Mouse (Mus musculus) ES-E14 (cell line): ENCODE measurements around the gene Mtif2. TPM values are rescaled to one million over a fixed set of nuclear protein-coding genes. Genes with fewer than 3 reads are reported as not detected.

Source experiments
- DNase-seq: peaks from one replicate; pipeline ENCODE4 v3.0.0-alpha.2; 2013; ENCODE audit warnings: low read depth, low spot score
- H3K27ac ChIP-seq: 2 replicates; pipeline ENCODE4 v1.5.1; 2012; ENCODE audit warnings: low read depth, mild to moderate bottlenecking, low read length, moderate library complexity, mixed read lengths; ENCODE audit not compliant: poor library complexity, insufficient read depth, severe bottlenecking
- H3K36me3 ChIP-seq: 2 replicates; pipeline ENCODE4 v1.6.1; 2012; ENCODE audit warnings: mild to moderate bottlenecking, low read length, moderate library complexity, mixed read lengths; ENCODE audit not compliant: control insufficient read depth, poor library complexity, insufficient read depth, severe bottlenecking
- H3K4me1 ChIP-seq, 2 experiments: fragments of 150-350 bp in 1 of 2; sonication (generic) in 1 of 2; 2 replicates each; pipeline ENCODE4 v1.6.1; 2012; ENCODE audit warnings: low read length in 2 of 2, mild to moderate bottlenecking in 1 of 2, mixed read lengths in 1 of 2; ENCODE audit not compliant: control insufficient read depth in 2 of 2, insufficient read depth in 2 of 2, poor library complexity in 1 of 2
- H3K4me3 ChIP-seq, 2 experiments: fragments of 150-350 bp in 1 of 2; sonication (generic) in 1 of 2; 2 replicates each; pipeline ENCODE4 v1.5.1; 2012; ENCODE audit warnings: low read length in 2 of 2, low read depth in 1 of 2, mild to moderate bottlenecking in 1 of 2, mixed read lengths in 1 of 2; ENCODE audit not compliant: insufficient read depth in 1 of 2, poor library complexity in 1 of 2, severe bottlenecking in 1 of 2
- H3K9ac ChIP-seq: 2 replicates; pipeline ENCODE4 v1.6.1; 2012; ENCODE audit warnings: low read depth, mild to moderate bottlenecking, low read length, mixed read lengths; ENCODE audit not compliant: poor library complexity, insufficient read depth, severe bottlenecking
- H3K9me3 ChIP-seq: fragments of 150-350 bp; sonication (generic); 2 replicates; pipeline ENCODE4 v1.6.1; 2012; ENCODE audit warnings: low read depth, mild to moderate bottlenecking, low read length; ENCODE audit not compliant: control insufficient read depth, insufficient read depth
- CHD2 ChIP-seq: IDR thresholded peaks from 2 replicates; pipeline ENCODE4 v1.6.1; 2014; ENCODE audit warnings: mild to moderate bottlenecking, low read depth, low read length, inconsistent platforms
- HCFC1 ChIP-seq: IDR thresholded peaks from 2 replicates; pipeline ENCODE4 v1.6.1; 2012; ENCODE audit warnings: low read length, inconsistent platforms, borderline replicate concordance; ENCODE audit not compliant: insufficient read depth
- MAFK ChIP-seq: IDR thresholded peaks from 2 replicates; pipeline ENCODE4 v1.6.1; 2014; ENCODE audit warnings: mild to moderate bottlenecking, low read depth, low read length, inconsistent platforms; ENCODE audit not compliant: insufficient read depth
- ZC3H11A ChIP-seq: IDR thresholded peaks from 2 replicates; pipeline ENCODE4 v1.6.1; 2012; ENCODE audit warnings: low read depth, mild to moderate bottlenecking, inconsistent platforms, low read length, borderline replicate concordance
- ZNF384 ChIP-seq: IDR thresholded peaks from 2 replicates; pipeline ENCODE4 v1.6.1; 2012; ENCODE audit warnings: low read depth, low read length, inconsistent platforms
- in situ Hi-C, 2 experiments: fragments of 600-800 bp; cut with MboI; formaldehyde crosslinking; loops; one replicate each; pipeline ENCODE4 v1.15.1; 2025; ENCODE audit warnings: low sequenced_read_pairs in 2 of 2, inconsistent platforms in 1 of 2; ENCODE audit not compliant: unreplicated experiment in 2 of 2
- total RNA-seq: library from RNA; depleted of rRNA; stranded (reverse); fragments of 300-350 nt; gene quantifications from 2 replicates; pipeline ENCODE4 v1.2.3, GENCODE M21; 2012

The Mtif2 gene
- total RNA-seq, 1 experiment, result 30.0 TPM

DNA sequence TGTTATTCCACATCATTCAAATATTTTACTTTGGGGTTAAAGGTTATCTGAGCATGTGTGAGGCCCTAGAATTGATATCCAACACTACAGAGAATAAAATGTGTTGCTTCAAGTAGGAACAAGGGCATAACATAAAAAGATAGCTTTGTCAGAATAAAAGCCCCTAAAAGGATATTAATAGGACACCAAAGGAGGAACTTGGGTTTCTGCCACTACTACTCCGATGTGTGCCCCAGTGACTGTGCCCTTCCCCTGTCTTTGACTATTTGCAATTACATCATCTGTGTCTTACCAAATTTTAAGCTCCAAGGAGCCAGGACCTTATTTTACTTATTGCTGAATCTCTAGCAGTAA is 23.2 kb downstream of the Mtif2 start:
- TF ChIP-seq ZNF384, result no peak
- no peak for TF ChIP-seq ZC3H11A
- TF ChIP-seq CHD2, result no peak
- TF ChIP-seq HCFC1, result no peak
- no peak for TF ChIP-seq MAFK
- H3K27ac ChIP-seq, result no peak overlapping the region
- H3K9me3 ChIP-seq, result no peaks in the 10 kb centered on the region
- no peaks in the 10 kb centered on the region for H3K4me1 ChIP-seq
- no peak overlapping the region for H3K4me3 ChIP-seq
- H3K9ac ChIP-seq, result no peak overlapping the region
- no peak for DNase-seq
- in situ Hi-C loops, result no loop called here
- H3K36me3 ChIP-seq, result peaks cover 11% of the 10 kb centered on the region

DNA sequence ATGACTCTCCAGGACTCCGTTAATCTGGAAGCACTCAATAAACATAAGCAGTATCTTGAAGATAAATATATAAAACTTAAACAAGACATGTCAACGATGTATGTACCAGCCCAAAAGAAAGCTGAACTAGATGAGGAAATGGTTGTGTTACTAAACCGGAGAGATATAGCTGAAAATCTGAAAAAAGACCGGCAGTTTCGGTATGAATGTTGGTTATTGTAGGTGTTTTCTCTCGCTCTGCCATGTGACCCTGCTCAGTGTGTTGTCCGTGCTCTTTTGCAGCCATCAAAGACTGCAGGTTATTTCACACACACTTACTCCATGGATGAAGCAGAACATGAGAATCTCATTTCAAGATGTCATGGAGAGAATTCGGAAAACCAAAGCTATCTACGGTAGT is 34.2 kb downstream of the Mtif2 start:
- Histone ChIP-seq H3K4me3 (no peak overlapping the region), H3K4me1 (no peaks in the 10 kb centered on the region), H3K9me3 (no peaks in the 10 kb centered on the region), H3K27ac (no peak overlapping the region), H3K9ac (no peak overlapping the region), H3K36me3 (no peaks in the 10 kb centered on the region)
- in situ Hi-C loops, result no loop called here
- no peak for DNase-seq
- no peak for TF ChIP-seq MAFK
- TF ChIP-seq ZNF384, result no peak
- TF ChIP-seq ZC3H11A, result no peak
- TF ChIP-seq HCFC1, result no peak
- TF ChIP-seq CHD2, result no peak

DNA sequence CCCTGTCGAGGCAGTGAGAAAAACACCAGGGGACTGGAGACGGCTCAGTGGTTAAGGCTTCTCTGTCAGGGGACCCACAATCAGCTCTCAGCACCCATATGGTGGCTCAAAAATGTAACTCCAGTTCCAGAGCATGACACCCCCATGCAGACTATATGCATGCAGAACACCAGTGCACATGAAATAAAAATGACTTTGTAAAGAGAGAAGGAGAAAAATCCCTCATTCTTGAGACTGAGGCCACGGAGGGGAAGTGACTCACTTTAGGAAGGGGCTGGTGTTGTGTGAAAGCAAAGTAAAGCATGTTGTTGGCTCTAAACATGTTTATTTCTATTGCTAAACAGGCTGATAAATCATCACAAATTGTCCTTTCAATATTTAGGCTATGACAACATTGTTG is 34.8 kb downstream of the Mtif2 start:
- H3K36me3 ChIP-seq, result no peaks in the 10 kb centered on the region
- in situ Hi-C loops, result no loop called here
- DNase-seq, result no peak
- no peak for TF ChIP-seq MAFK
- TF ChIP-seq ZC3H11A, result no peak
- H3K9ac ChIP-seq, result no peak overlapping the region
- no peak overlapping the region for H3K4me3 ChIP-seq
- no peak overlapping the region for H3K27ac ChIP-seq
- H3K9me3 ChIP-seq, result no peaks in the 10 kb centered on the region
- H3K4me1 ChIP-seq, result no peaks in the 10 kb centered on the region

DNA sequence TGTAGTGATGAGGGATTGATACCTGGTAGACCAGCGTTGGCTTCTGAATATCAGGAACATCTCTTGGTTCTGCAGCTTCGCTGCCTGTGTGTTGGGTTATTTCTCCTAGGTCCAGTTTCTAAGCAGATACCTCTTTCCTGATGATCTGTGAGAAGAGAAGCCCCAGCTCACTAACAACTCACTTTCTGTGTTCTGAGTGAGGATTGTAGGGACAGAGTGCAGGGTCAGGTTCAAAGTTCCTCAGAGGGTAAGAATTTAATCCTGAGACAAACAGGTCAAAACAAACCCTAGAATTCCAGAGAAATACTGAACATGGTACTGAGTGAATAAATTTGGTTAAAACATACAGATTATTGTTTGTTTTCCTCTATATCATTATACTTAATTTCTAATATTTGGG is 37.2 kb downstream of the Mtif2 start:
- TF ChIP-seq CHD2 (no peak), HCFC1 (no peak), ZNF384 (no peak), MAFK (no peak), ZC3H11A (no peak)
- Histone ChIP-seq H3K9me3 (no peaks in the 10 kb centered on the region), H3K36me3 (no peaks in the 10 kb centered on the region), H3K4me3 (no peak overlapping the region), H3K27ac (no peak overlapping the region), H3K4me1 (no peaks in the 10 kb centered on the region), H3K9ac (no peak overlapping the region)
- no peak for DNase-seq
- in situ Hi-C loops, result no loop called here

DNA sequence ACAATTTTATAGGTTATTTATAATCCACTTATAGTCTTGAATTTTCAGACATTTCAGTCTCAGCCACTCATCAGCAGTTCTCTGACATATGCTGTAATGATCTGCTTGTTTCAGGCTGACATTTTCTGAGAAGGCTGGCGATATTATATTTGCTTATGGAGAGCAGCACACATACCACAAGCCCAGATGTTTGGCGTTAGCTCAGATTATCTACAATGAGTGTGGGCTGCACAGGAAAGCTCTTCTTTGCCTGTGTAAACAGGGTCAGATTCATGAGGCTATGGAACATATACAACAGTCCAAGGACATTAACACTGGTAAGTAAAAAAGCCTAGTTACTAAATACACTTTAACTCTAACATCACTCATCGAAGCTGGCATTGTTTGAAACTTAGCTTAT is 45.3 kb downstream of the Mtif2 start:
- TF ChIP-seq ZNF384, result no peak
- no peak for TF ChIP-seq HCFC1
- TF ChIP-seq ZC3H11A, result no peak
- TF ChIP-seq MAFK, result no peak
- no peak for TF ChIP-seq CHD2
- Histone ChIP-seq H3K9ac (no peak overlapping the region), H3K4me3 (no peak overlapping the region), H3K9me3 (no peaks in the 10 kb centered on the region), H3K27ac (no peak overlapping the region), H3K4me1 (no peaks in the 10 kb centered on the region), H3K36me3 (no peaks in the 10 kb centered on the region)
- in situ Hi-C loops, result no loop called here
- no peak for DNase-seq
